Mouse (Mus musculus): ENCODE data around the gene Flnc. TPM values are rescaled to one million over a fixed set of nuclear protein-coding genes. Genes with fewer than 3 reads are reported as not detected.
"Not testable (repeated sequence)": the region's sequence is repeated elsewhere in the genome, so short reads cannot be mapped to it uniquely, and the experiment has no call there.

Flnc gene
- 0.07 and 0.28 TPM in 2 replicates for total RNA-seq (2014; rRNA removed)
- 0.04 and 0.09 TPM in 2 replicates for polyA plus RNA-seq (2012; rRNA removed)

DNA sequence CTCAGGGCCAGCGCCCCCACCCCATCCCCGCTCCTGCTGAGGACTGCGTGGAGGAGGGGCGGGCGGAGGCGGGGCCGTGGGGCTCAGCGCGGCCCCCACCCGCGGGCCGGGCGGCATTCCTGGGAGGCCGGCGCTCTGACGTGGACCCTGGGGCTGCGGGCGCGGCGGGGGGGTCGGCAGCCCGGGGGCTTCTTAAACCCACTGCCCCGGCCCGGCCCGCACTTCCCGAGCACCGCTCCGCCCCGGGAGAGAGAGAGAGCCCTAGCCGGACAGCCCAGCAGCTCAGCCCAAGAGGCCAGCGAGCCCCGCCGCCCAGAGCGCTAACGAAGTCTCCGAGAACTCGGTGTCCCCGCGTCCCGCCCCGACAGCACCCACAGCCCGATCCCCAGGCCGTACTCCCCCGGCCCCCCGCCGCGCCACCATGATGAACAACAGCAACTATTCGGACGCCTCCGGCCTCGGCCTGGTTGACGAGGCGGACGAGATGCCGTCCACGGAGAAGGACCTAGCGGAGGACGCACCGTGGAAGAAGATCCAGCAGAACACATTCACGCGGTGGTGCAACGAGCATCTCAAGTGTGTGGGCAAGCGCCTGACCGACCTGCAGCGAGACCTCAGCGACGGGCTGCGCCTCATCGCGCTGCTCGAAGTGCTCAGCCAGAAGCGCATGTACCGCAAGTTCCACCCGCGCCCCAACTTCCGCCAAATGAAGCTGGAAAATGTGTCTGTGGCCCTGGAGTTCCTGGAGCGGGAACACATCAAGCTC lies at the start of gene Flnc:
TSS of gene Flnc (plus strand) at position 219 of the 766 bp plus-strand sequence.
- H3K27me3 ChIP-seq (ENCODE audit: control insufficient read depth, insufficient read depth, low read length) = peaks cover 14% of the 10 kb centered on the region
- H3K79me2 ChIP-seq (ENCODE audit: control insufficient read depth, insufficient read depth, low read length) = no peaks in the 10 kb centered on the region
- H3K9ac ChIP-seq (ENCODE audit: low read depth, low read length) = no peak within 1 kb of the TSS
- no peak for DNase-seq (ENCODE audit: extremely low read depth, low read depth, low spot score)
- no peak within 1 kb of the TSS for H3K27ac ChIP-seq (replicated peaks; ENCODE audit: insufficient read depth, low read depth, low read length)
- no peak for TF ChIP-seq CTCF (IDR thresholded peaks at IDR 0.05; ENCODE audit: low read depth, low read length)
- no peak for TF ChIP-seq POLR2A (IDR thresholded peaks at IDR 0.05; ENCODE audit: extremely low read depth, insufficient read depth, low read length)
- H3K4me3 ChIP-seq (ENCODE audit: insufficient read depth, low read depth, low read length) = peak within 1 kb of the TSS; percentile 29; the same call in 1 of the 2 replicates
- WGBS = 2% methylated on average over 65 of the region's 77 CpGs
- H3K36me3 ChIP-seq (ENCODE audit: control insufficient read depth, insufficient read depth, low read length) = no peaks in the 10 kb centered on the region
- no peaks in the 10 kb centered on the region; the same call in 1 of the 2 replicates for H3K4me1 ChIP-seq (ENCODE audit: control insufficient read depth, insufficient read depth, low read length)

DNA sequence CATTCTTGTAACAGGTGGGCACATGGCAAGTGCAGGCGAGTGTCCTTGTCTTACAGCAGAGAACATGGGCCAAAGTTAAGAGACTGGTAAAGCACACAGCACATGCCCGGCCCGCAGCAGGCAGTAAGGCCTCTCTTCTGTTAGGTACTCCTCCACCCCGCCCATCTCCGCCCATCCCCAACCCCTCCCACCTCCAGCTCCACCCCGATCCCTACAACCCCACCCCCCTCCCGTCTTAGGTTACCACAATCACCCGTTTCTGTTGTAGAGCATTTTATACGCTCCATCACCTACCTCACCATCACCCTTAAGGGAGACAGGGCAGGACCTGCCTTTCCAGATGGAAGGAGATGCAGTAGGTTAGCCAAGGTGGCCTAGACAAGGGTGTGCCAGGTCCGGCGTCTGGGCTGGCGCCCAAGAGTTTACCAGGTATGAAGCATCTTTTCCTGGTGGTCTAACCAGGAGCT lies 45.0 kb upstream of the Flnc start, which contains the start of gene Opn1sw:
TSS of gene Opn1sw (minus strand) at position 417 of the 467 bp plus-strand sequence.
- TF ChIP-seq CTCF (IDR thresholded peaks at IDR 0.05; ENCODE audit: low read depth, low read length) = no peak
- no peak for TF ChIP-seq POLR2A (IDR thresholded peaks at IDR 0.05; ENCODE audit: extremely low read depth, insufficient read depth, low read length)
- WGBS = 5% methylated on average over 12 of the region's 12 CpGs
- peak; percentile 64 for DNase-seq (ENCODE audit: extremely low read depth, low read depth, low spot score)
- peak within 1 kb of the TSS; percentile 51 for H3K4me3 ChIP-seq (ENCODE audit: insufficient read depth, low read depth, low read length)
- H3K9ac ChIP-seq (ENCODE audit: low read depth, low read length) = no peak within 1 kb of the TSS
- H3K4me1 ChIP-seq (ENCODE audit: control insufficient read depth, insufficient read depth, low read length) = peaks cover 3% of the 10 kb centered on the region
- H3K27me3 ChIP-seq (ENCODE audit: control insufficient read depth, insufficient read depth, low read length) = no peaks in the 10 kb centered on the region
- no peak within 1 kb of the TSS for H3K27ac ChIP-seq (replicated peaks; ENCODE audit: insufficient read depth, low read depth, low read length)
- H3K36me3 ChIP-seq (ENCODE audit: control insufficient read depth, insufficient read depth, low read length) = no peaks in the 10 kb centered on the region
- H3K79me2 ChIP-seq (ENCODE audit: control insufficient read depth, insufficient read depth, low read length) = no peaks in the 10 kb centered on the region

DNA sequence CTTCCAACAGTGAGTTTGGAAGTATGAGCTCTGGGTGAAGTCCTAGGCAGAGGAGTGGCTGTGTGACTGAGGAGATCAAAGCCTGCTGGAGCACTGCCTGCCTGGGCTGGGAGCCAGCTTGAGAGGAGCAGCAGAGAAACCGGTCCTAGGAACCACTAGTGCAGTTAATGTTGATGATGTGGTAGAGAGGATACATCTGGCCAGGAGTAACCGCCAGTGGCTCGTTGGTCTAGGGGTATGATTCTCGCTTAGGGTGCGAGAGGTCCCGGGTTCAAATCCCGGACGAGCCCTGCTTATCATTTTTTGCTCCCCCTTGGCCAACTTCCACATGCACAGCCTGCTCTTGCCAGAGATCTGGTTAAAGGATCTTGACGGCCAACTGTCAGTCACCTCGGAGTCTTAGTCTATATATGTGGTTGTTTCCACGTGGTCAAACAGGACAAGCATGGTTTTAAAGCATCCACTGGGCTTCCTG lies 44.4 kb upstream of the Flnc start:
- WGBS = 3% methylated on average over 11 of the region's 11 CpGs
- no peaks in the 10 kb centered on the region for H3K36me3 ChIP-seq (ENCODE audit: control insufficient read depth, insufficient read depth, low read length)
- H3K27me3 ChIP-seq (ENCODE audit: control insufficient read depth, insufficient read depth, low read length) = no peaks in the 10 kb centered on the region
- peaks cover 3% of the 10 kb centered on the region for H3K4me1 ChIP-seq (ENCODE audit: control insufficient read depth, insufficient read depth, low read length)
- TF ChIP-seq POLR2A (IDR thresholded peaks at IDR 0.05; ENCODE audit: extremely low read depth, insufficient read depth, low read length) (no peak), CTCF (IDR thresholded peaks at IDR 0.05; ENCODE audit: low read depth, low read length) (no peak)
- H3K4me3 ChIP-seq (ENCODE audit: insufficient read depth, low read depth, low read length) = no peak overlapping the region
- no peak overlapping the region for H3K27ac ChIP-seq (replicated peaks; ENCODE audit: insufficient read depth, low read depth, low read length)
- no peak overlapping the region for H3K9ac ChIP-seq (ENCODE audit: low read depth, low read length)
- peak; percentile 85 for DNase-seq (ENCODE audit: extremely low read depth, low read depth, low spot score)
- no peaks in the 10 kb centered on the region for H3K79me2 ChIP-seq (ENCODE audit: control insufficient read depth, insufficient read depth, low read length)

DNA sequence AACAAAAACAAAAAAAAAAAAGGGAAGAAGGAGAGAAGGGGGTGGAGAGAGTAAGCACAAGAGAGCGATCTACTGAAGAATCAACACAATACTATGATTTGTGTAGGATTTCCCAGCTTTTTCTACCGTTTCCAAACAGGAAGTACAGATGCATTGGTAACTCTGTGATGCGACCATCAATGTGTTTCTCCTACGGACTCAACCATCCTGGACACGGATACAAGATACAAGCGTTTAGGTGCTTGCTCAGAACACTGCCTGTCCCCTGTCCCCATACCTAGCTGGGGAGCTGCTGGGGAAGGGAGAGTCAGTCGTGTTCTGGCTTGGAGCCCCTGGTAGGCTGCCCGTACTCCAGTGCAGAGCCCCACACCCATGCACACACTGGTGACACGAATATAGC lies 43.6 kb upstream of the Flnc start:
- WGBS = 47% methylated on average over 9 of the region's 9 CpGs
- Histone ChIP-seq H3K27me3 (ENCODE audit: control insufficient read depth, insufficient read depth, low read length) (peaks cover under 1% of the 10 kb centered on the region; the same call in 1 of the 2 replicates), H3K4me1 (ENCODE audit: control insufficient read depth, insufficient read depth, low read length) (peaks cover 3% of the 10 kb centered on the region), H3K27ac (replicated peaks; ENCODE audit: insufficient read depth, low read depth, low read length) (no peak overlapping the region), H3K36me3 (ENCODE audit: control insufficient read depth, insufficient read depth, low read length) (no peaks in the 10 kb centered on the region), H3K4me3 (ENCODE audit: insufficient read depth, low read depth, low read length) (no peak overlapping the region), H3K79me2 (ENCODE audit: control insufficient read depth, insufficient read depth, low read length) (no peaks in the 10 kb centered on the region), H3K9ac (ENCODE audit: low read depth, low read length) (no peak overlapping the region)
- TF ChIP-seq CTCF (IDR thresholded peaks at IDR 0.05; ENCODE audit: low read depth, low read length) = no peak
- no peak for TF ChIP-seq POLR2A (IDR thresholded peaks at IDR 0.05; ENCODE audit: extremely low read depth, insufficient read depth, low read length)
- no peak for DNase-seq (ENCODE audit: extremely low read depth, low read depth, low spot score)

DNA sequence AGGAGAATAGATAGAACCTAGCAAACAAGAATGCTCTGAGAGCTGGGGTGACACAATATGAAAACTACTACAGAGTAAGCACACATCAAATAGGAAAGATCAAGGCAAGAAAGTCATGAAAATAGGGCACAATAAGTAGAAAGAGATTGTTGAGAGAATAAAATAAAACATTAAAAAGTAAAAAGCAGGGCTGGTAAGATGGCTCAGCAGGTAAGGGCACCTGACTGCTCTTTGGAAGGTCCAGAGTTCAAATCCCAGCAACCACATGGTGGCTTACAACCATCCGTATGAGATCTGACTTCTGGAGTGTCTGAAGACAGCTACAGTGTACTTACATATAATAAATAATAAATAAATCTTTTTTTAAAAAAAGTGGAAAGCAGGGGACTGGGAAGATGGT lies 42.6 kb upstream of the Flnc start:
- not testable (repeated sequence) for H3K4me1 ChIP-seq (ENCODE audit: control insufficient read depth, insufficient read depth, low read length); H3K27me3 ChIP-seq (ENCODE audit: control insufficient read depth, insufficient read depth, low read length)
- WGBS = 73% methylated on average over 1 of the region's 1 CpGs

DNA sequence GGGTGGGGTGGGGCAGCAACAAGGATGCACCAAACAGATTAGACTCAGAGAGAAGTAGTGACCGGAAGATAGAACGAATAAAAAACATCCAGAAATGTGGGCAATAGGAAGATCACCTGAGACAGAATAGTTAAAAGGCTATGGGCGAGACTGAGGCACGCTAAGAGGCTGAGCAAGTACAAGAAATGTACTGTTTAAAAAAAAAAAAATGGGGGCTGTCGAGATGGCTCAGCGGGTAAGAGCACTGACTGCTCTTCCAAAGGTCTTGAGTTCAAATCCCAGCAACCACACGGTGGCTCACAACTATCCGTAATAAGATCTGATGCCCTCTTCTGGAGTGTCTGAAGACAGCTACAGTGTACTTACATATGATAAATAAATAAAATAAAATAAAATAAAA lies 41.8 kb upstream of the Flnc start:
- not testable (repeated sequence) for H3K27ac ChIP-seq (replicated peaks; ENCODE audit: insufficient read depth, low read depth, low read length); H3K4me3 ChIP-seq (ENCODE audit: insufficient read depth, low read depth, low read length); DNase-seq (ENCODE audit: extremely low read depth, low read depth, low spot score); H3K9ac ChIP-seq (ENCODE audit: low read depth, low read length); H3K36me3 ChIP-seq (ENCODE audit: control insufficient read depth, insufficient read depth, low read length); H3K27me3 ChIP-seq (ENCODE audit: control insufficient read depth, insufficient read depth, low read length); H3K4me1 ChIP-seq (ENCODE audit: control insufficient read depth, insufficient read depth, low read length); H3K79me2 ChIP-seq (ENCODE audit: control insufficient read depth, insufficient read depth, low read length)
- WGBS = 72% methylated on average over 8 of the region's 8 CpGs

More for the DNA sequence above, 42.6 kb upstream of the Flnc start:
- not testable (repeated sequence) for H3K79me2 ChIP-seq (ENCODE audit: control insufficient read depth, insufficient read depth, low read length); H3K9ac ChIP-seq (ENCODE audit: low read depth, low read length); H3K4me3 ChIP-seq (ENCODE audit: insufficient read depth, low read depth, low read length); DNase-seq (ENCODE audit: extremely low read depth, low read depth, low spot score); H3K27ac ChIP-seq (replicated peaks; ENCODE audit: insufficient read depth, low read depth, low read length); H3K36me3 ChIP-seq (ENCODE audit: control insufficient read depth, insufficient read depth, low read length)

Data from liver, adult 2 months (tissue).